Mouse (Mus musculus): Measurements from ENCODE around the gene Ddc. TPM values are rescaled to one million over a fixed set of nuclear protein-coding genes. Genes with fewer than 3 reads are reported as not detected.

Gene Ddc
- polyA plus RNA-seq, 1 experiment: 0.69 TPM

DNA sequence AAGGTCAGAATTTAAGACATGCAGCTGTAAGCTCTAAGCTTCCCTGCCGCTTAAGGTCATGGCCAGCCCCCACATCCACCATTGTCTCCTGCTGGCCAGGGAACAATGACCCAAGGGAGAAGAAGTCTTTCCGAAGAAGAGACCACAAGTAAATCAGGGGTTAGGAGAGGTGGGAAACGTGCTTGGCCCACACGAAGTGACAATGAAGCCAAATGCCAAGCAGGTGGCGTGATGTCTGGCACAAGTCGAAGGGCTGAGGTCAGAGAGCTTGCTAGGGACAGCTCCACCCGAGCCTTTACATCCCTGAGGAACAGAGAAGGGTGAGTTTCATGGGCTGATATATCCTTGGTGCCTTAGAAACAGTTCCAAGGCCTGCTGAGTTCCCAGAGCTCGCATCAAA is 52.9 kb downstream of the Ddc start:
- no peak for DNase-seq (ENCODE audit: low read depth)

DNA sequence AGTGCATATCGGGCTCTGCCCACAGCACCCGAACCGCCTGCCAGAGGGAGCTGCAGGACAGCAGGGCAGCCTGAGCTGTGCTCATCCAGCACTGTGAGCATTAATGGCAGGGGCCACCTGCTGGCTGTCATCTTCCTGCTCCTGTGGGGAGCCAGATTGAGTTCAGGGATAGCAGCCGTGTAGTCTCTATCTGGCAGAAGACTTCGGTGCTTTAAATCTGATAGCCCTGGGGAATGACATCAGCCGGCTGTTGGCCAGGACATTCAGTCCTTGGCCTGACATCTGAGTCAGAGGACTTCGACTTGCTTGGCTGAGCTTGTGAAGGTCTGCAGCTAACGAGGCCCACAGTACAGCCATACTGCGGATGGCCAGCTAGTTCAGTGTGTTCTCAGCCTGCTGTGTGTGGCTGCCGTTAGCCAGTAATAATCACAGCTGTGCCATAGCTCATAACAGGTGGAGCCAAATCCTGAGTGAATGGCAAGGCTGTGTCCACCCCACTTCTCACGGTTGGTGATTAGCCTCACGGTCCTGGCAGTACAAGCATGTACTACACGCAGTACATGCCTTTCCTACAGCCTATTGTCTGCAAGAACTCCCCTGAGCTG is 53.5 kb downstream of the Ddc start:
- DNase-seq (ENCODE audit: low read depth): no peak

DNA sequence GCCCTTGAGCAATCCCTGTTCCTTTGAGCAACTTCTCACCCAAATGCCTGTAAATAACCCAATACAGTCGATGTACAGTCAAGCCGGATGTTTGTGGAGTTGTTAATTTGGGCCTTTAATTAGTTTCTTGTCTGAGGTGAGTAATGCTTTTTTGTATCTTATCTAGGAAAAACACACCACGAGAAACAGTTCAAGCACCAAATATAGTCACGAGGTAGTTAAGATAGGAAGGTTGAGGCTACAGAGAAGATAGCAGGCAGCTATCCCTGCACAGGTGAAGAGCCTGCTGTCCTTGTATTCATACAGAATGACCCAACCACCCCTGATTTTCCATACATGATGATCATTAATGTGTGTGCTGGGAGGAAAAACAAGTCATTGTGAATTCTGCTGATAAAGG is 56.4 kb downstream of the Ddc start:
- no peak for DNase-seq (ENCODE audit: low read depth)

DNA sequence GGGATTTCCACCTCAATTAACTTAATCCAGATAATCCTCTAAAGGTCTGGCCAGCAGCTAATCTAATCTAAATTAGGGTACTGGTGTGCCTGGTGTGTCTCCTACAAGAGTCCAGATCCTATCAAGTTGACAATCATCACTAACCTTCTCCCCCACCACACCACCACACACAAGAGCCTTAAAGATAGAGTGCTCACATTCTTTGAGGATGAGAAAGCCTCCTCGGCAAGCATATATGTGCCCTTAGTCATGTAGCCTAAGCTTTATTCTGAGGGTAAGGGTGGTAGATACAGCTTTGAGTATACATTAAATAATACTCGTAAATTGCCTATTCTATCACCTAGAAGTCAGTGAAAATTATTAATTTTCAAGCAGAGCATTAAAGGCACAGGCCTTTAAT is 57.2 kb downstream of the Ddc start:
- DNase-seq (ENCODE audit: low read depth): no peak

DNA sequence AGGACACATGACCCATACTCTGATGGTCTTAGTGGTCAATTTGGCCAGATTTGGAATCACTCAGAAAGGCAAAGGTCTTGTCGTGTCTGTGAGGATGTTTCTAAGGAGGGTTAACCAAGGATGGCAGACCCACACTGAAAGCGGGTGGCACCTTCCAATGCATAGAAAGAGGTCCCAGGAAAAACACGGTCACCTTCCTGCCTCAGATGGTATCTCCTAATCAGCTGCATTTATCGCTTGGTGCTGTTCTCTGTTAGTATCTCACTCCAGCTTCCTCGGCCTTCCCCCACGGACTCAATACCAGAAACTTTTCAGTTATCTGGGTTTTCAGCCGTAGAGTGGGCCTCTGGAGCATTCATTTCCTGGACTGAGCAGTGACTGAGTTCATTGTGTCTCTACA is 58.1 kb downstream of the Ddc start:
- no peak for DNase-seq (ENCODE audit: low read depth)

DNA sequence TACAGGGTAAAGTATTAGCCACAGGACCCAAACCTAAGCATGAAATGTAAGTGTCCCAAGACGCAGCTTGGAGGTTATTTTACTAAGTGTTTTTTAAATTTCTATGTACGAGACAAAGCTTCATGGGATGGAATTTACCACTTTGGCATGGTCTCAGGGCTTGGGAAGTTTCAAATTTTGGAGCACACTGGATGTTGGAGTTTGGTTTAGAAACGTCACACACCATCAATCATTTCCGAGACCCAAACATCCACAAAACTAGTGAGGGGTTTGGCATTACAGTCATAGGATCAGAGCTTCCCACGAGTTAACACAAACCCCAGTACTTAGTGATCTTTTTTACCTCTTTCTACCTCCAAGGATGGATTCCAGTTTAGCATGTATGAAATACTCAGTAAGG is 60.6 kb downstream of the Ddc start:
- DNase-seq (ENCODE audit: low read depth): no peak

DNA sequence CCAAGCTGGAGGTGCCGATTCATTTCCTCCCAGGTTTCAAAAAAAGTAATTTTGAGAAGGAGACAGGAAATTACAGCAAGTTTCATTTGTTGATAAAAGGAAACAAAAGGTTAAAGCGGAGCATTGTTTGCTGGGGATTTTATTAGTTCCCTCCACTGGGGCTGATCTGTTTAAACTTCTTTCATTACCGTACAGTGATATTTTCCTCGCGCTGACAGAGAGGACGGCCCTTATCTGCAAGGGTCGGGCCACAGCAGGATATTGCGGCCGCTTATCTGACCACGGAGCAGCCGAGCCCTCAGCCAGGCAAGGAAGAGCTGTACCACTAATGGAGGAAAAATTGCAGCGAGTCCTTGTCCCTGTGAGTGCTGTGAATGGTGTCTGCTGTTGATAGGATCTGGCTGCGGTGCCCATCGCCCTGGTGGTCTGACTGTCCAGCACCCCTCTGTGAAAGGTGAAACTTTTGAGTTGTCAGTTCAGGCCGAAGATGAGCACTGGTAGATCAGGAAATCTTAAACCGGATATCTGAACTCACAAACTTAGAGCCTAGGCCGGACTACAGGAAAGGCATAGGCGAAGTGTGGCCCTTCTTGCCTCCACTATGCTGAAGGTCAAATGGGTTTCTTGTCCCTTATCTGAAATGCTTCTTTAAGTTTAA is 61.1 kb downstream of the Ddc start:
- no peak for DNase-seq (ENCODE audit: low read depth)

DNA sequence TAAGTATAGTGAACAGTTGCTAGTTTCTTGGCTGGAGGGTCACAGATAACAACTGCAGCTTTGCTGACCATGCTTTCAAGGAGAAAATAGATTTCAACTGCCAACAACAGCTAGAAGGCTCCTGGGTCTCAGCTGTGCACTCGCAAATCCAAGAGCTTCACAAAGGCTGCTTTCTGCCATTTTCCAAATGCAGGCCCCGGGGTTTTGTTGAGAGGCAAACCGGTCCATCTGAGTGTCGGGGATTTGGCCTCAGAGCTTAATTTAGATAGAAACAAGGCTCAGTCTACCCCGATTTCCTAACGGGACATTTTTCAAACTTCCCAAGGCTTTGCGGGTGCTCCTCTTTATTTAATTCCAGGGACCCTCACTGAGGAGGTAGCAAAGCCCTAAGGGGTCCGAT is 61.7 kb downstream of the Ddc start:
- no peak for DNase-seq (ENCODE audit: low read depth)

DNA sequence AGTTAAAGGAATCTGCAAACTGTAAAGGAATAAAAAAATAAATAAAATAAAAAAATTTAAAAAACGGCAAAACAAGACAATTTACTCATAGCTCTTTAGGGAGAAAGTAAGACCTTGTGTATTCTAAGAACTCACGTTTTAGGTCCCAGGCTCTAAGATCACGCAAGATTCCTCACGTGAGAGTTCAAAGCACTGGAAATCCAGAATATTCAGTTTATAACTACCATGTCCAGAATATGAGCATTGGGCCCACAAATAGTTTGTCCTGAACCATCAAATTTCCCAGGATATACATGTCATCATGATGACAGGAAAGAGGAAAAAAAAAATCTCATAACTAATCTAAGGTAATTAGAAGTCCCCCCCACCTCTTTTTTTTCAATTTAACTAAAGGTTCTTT is 62.2 kb downstream of the Ddc start:
- no peak for DNase-seq (ENCODE audit: low read depth)

DNA sequence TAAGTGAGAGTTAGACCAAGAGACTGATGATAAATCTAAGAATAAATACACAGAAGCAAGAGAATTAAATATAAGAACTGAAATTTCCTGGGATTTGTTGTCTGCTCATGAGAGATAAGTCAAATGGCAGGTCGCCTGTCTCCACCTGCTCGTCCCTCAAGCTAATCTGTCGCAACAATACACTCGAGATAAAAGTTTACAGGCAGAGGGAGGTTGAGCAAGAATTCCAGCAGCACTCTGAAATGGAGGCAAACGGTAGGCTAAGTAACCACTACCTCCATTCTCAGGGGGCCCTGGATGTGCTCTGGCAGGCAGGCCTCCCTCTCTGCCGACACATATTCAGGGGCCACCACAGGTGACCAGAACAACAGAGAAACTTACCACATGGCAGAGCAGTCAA is 62.6 kb downstream of the Ddc start:
- DNase-seq (ENCODE audit: low read depth): no peak

DNA sequence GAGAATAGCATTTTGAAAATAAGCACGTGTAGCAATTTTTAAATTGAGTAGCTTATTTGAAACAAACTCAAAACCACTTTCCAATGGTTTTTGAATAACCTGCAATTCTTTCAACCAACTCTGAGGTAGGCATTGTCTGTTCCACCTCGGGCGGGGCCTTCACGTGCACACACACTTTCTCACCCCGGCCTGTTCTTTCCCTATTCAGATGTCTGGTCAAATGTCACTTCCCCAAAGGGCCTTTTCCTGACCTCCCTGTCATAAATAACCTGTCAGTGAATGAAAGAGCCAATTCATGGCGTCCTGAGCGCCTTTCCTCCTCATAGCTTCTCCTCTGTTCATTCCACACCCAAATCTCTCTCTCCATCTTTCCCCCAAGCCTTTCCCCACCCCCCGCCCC is 64.8 kb downstream of the Ddc start:
- DNase-seq (ENCODE audit: low read depth): no peak

DNA sequence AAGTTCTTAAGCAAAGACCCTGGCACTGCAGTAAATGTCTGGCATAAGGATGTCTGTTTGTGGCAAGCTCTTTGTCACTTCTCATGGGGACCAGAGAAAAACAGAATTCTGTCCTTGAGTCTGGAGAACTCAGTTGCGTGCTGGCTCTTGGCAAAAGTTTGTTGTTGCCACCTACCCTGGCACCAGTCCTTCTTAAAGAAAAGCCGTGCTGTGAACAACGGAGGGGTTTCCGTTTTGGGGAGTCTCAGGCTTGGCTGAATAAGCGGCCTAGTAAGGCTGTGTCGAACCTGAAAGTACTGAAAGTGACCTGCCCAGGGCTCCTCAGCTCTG is 65.2 kb downstream of the Ddc start:
- no peak for DNase-seq (ENCODE audit: low read depth)

DNA sequence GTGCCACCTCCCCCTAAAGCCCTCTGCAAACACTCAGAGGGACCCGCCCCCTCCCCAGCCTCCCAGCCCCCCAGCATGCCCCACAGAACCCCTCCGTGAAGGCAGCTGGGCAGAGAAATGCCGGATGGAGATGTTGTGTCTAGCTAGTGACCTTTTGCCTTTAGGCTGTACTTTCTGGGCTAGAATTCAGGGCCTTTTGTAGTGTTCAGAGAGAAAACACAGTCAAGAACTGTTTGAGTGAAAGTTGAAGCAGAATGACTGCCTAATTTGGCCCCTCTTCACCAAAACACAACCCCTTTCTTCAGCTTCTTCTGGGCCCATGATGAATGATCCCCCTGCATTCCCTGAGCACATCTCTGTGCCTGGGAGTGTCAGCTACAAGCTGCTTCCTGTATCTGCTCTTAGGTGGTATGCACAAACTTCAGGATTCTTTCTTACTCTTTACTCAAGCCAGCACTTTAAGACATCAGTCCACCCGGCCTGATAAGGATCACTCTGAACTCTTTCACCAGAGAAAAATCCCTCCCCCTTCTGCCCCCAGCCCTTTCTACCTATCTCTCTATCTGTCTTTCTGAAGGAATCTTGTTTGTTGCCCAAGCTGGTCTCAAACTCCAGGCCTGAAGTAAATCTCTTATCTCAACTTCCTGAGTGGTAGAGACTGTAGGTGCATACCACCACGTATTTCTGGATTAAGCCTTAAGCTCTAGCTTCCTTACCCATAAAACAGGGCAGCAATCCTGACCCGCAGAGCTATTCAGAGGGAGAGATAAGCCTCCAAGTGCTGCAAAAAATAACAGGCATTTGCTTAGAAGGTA is 65.8 kb downstream of the Ddc start:
- DNase-seq (ENCODE audit: low read depth): no peak

DNA sequence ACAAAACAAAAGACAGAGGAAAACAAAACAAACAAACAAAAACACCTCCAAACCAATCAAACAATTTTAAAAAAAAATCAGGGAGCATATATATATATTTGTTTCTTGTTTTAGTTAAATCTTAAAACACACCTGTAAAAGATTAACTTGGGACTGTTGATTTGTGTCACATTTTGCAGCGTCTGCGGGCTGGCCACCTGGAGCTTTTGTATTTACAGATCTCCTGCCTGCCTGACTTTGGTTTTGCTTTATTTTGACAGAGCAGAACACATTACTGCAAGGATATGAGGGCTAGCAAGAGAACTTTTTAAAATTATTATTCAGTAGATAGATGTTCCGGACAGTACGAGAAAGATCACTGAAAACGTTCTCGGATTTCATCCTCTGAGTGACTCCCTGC is 66.4 kb downstream of the Ddc start:
- no peak for DNase-seq (ENCODE audit: low read depth)

DNA sequence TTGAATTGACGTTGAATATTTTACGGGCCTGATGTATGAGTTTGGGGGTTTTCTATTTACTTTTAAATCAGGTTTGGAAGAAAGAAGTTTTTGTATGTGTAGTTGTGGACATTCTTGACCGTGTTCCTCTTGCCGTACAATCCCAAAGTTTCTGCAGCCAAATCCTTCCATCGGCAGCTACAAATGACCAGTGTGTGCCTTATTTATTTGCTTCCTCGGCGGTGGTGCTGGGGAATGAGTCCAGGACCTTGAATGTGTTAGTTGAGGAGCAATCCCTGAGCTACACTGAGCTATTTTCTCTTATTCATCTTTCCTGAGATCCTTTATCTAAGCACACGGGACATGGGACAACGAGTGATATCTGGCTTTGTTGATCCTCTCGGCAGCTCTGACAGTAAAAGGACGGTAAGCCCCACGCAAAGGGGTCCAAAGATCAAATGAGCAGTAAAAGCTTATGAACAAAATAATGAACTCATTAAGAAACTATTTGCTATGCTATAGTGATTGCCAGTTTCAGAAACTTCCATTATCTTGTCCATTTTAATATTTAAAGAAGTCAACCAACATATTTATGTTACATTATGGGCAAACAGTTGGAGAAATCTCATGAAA is 67.0 kb downstream of the Ddc start:
- DNase-seq (ENCODE audit: low read depth): no peak

DNA sequence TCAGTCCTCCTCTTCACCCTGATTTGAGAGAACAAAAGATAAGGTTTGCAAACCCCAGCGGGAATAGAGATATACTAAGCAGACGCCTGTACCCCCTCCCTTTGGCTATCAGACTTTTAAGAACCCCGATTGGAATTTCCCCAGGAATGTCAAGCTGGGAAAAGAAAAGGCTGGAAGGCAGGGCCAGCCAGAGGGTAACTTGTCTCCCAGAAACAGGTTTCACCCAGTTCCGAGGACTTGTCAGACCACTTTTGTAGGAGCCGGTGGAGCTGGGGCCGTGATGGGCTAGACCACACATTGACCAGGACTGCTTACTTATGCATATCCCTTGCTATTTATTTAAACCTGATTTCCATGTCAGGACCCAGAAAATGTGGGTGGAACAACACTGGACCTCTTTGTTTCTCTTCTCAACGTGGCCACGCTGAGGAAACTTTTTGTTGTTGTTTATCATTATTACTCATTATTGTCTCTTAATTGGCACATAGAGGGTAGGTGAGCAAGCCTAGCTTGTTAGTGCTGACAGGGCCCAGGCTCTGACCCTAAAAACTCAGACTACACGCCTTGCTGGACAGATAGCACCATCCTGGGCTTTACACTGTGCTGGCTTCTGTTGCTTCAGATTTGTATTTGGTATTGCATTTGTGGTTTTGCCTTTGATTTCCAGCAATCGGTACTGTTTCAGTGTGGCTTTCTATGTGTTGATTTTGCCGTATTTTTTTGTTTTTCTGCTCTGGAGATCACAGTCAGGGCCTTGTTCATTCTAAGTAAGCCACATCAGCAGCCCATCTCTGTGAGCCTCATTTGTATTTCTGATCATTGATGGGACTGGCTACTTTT is 68.6 kb downstream of the Ddc start:
- DNase-seq (ENCODE audit: low read depth): no peak

DNA sequence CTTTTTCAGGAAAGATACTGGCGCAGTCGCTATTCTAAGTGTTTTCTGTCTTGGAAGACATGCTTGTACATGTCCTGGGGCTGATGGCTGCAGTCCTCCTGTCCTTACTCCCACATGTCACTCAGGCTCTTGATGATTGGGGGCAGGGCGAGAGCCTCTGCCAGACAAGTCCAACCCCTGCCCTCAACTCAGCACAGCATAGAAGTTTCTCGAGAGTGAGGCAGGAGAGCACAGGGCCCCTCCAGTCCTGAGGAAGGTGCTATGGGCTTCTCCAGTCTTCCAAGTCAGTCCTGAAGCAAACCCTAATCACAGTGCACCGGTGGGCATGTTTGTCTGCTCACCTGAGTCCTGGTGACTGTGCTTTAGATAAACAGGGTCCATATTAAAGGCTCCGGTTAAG is 69.2 kb downstream of the Ddc start:
- DNase-seq (ENCODE audit: low read depth): no peak

DNA sequence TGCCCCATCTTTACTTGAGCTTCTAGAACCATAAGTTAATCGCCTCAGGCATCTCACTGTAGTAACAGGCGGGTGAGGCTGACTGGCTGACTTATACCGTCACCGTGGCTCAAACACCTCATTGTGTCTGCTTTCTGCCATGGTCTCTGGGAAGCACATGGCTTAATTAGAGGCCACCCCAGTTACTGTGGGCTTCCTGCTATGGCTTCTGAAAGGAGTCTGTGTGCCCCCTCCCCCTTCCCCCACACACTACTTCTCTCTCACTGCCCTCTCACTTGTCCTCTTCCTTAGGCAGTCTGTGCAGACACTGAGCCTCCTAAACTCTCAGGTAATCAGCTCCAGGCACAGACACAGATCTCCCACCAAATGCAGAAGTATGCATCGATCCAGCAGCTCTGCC is 69.7 kb downstream of the Ddc start:
- DNase-seq (ENCODE audit: low read depth): no peak

DNA sequence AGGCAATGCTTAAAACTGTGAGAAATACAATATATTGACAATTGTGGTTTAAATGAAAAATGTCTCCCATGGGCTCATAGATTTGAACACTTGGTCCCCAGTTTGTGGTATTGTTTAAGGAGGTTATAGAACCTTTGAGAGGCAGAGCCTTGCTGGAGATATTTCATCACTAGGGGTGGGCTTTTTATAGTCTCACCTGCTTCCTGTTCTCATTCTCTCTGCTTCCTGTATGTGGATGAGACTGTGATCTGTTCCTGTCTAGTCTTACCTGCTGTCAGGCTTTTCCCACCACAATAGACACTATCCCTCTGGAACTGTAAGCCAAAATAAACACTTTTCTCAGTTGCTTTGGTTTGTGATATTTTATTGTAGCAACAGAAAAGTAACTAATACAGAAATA is 71.5 kb downstream of the Ddc start:
- DNase-seq (ENCODE audit: low read depth): no peak

DNA sequence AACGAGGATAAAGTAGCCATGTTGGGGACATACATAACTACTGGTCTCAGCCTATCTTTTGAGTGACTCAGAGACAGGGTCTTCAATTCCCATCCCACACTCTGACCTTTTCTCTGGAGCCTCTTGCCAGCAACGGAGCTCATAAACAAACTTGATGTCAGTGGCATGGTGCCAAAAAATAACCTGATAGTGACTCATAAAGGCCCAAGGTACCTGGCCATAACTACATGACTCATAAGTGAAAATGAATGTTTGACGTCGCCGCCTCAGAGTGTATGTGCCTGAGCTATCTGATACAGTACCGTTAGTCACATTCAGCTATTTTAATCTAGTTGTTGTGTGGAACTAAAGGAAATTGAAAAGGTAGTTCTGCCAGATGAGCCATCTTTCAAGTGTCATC is 72.3 kb downstream of the Ddc start:
- no peak for DNase-seq (ENCODE audit: low read depth)

DNA sequence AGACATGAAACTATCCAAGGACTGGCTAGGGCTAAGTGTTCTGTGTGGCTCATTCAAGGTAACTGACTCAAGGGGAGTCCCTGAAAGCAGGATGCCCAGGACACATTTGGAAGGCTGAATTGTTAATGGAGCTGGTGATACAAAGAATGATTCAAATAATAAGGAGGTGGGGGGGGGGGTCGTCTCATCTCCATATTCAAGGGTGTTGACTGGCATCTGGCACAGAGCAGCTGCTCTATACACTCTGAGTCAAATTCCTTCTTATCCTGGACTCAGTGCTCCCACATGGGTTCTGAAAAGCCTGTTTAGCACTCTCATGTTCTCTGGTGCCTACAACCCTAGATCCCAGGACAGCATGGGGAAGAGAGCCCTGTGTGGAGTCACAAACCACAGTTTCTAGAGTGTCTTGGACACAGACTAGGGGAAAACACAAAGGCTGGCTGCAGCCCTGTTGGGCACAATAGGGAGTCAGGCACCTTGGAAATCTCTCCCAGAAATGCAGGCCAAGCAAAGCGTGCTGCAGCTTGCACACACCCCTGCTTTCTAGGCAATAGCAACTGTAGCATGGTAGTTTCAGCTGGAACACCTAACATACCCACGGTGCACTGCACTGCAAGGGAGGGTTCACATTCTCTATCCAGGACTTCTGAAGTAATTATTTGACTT is 72.8 kb downstream of the Ddc start:
- no peak for DNase-seq (ENCODE audit: low read depth)
